In the genomic region with DNA sequence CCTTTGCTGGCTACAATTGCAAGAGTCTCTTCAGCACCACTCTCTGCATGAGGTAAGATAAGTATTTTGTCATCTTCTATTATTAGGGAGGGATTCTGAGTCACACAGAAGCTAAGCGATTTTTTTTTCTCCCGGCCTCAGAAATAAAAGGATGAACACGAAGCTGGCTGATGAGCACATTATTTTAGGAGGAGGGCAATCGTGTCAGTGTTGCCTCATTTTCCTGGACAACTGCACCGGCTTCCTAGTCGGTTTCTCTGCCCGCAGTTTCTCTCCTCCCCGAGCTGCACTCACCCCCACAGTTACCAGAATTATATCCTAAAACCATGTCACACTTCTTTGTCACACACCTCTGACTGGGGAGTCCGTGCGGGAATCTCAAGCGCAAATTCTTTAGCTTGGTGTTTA, we compare ENCODE assay signal across 14 mouse cellular contexts. TPM values are rescaled to one million over a fixed set of nuclear protein-coding genes. Genes with fewer than 3 reads are reported as not detected.
DNase-seq lines count a peak whose midpoint lies in the region; ATAC-seq and TF ChIP-seq lines count a peak whose summit lies in the region.
"Had no signal": no experiment of that assay in that cellular context is flagged by ENCODE, and none has a peak within 500 bp of the region (broad histone marks: within the 10 kb centered on the region; RNA-seq: fewer than 3 reads in every experiment).

No protein-coding gene starts in this region.

- 0 out of 2 replicates have a peak, but pooled peaks cover 2% of the 10 kb centered on the region for H3K4me1 ChIP-seq in lung, embryonic 16.5 days (replicated peaks; ENCODE audit: control insufficient read depth, insufficient read depth, low read length)
- no peaks in the 10 kb centered on the region for H3K4me1 ChIP-seq in cortical plate, adult 2 months (ENCODE audit: control insufficient read depth, insufficient read depth, low read length)
- H3K4me1 ChIP-seq in olfactory bulb, adult 2 months (ENCODE audit: control insufficient read depth, insufficient read depth, low read length) = peaks cover 7% of the 10 kb centered on the region
- no peaks in the 10 kb centered on the region for H3K4me1 ChIP-seq in midbrain, embryonic 15.5 days

- no peak overlapping the region for H3K4me3 ChIP-seq in lung, embryonic 16.5 days (ENCODE audit: low read length)
- H3K4me3 ChIP-seq in cortical plate, adult 2 months (ENCODE audit: insufficient read depth, low read length) = no peak overlapping the region; the same call in 1 of the 2 replicates
- H3K4me3 ChIP-seq in olfactory bulb, adult 2 months (ENCODE audit: insufficient read depth, low read depth, low read length) = peak overlapping the region; percentile 8
- H3K4me3 ChIP-seq in midbrain, embryonic 15.5 days = no peak overlapping the region
- H3K4me3 ChIP-seq: hindbrain, embryonic 13.5 days had no signal

- H3K9me3 ChIP-seq in lung, embryonic 16.5 days (ENCODE audit: control insufficient read depth, low read length) = no peaks in the 10 kb centered on the region
- H3K9me3 ChIP-seq in midbrain, embryonic 15.5 days = no peaks in the 10 kb centered on the region
- H3K9me3 ChIP-seq: hindbrain, embryonic 13.5 days had no signal

- H3K9ac ChIP-seq in lung, embryonic 16.5 days (ENCODE audit: low read length) = no peak overlapping the region
- no peak overlapping the region for H3K9ac ChIP-seq in midbrain, embryonic 15.5 days
- H3K9ac ChIP-seq: hindbrain, embryonic 13.5 days; liver, embryonic 14.5 days had no signal

- H3K27ac ChIP-seq in lung, embryonic 16.5 days (ENCODE audit: low read length) = no peak overlapping the region
- H3K27ac ChIP-seq in cortical plate, adult 2 months (ENCODE audit: insufficient read depth, low read length) = peak overlapping the region; percentile 27; the same call in 1 of the 2 replicates
- H3K27ac ChIP-seq in olfactory bulb, adult 2 months (ENCODE audit: insufficient read depth, low read depth, low read length) = peak overlapping the region; percentile 59; the same call in 1 of the 2 replicates
- no peak overlapping the region for H3K27ac ChIP-seq in midbrain, embryonic 15.5 days
- H3K27ac ChIP-seq: hindbrain, embryonic 13.5 days; liver, embryonic 14.5 days had no signal

- DNase-seq in heart, adult 18-20 months = peak; percentile 37 to 47
- no peak for DNase-seq in heart, postnatal 25 days (ENCODE audit: low spot score)
- DNase-seq in lung, postnatal 14 days = no peak
- DNase-seq in thymus, postnatal 0 days (ENCODE audit: low spot score) = no peak
- DNase-seq: cerebellum, postnatal 36 days; kidney, adult 2 months had no signal

- intact Hi-C loops in heart, postnatal 25 days (cut with DNase I) = no loop called here

- TF ChIP-seq POLR2A in cortical plate, adult 2 months (IDR thresholded peaks at IDR 0.05; ENCODE audit: extremely low read depth, insufficient read depth, low read length) = no peak
- TF ChIP-seq POLR2A in olfactory bulb, adult 2 months (IDR thresholded peaks at IDR 0.05; ENCODE audit: insufficient read depth, low read depth, low read length) = no peak

- no peak for TF ChIP-seq CTCF in cortical plate, adult 2 months (IDR thresholded peaks at IDR 0.05; ENCODE audit: extremely low read depth, insufficient read depth, low read length)
- TF ChIP-seq CTCF in olfactory bulb, adult 2 months (IDR thresholded peaks at IDR 0.05; ENCODE audit: insufficient read depth, low read depth, low read length) = no peak

- WGBS in lung, embryonic 16.5 days = 46% methylated on average over 11 of the region's 11 CpGs
- 21% methylated on average over 11 of the region's 11 CpGs for WGBS in olfactory bulb, adult 2 months
- 71% methylated on average over 11 of the region's 11 CpGs for WGBS in midbrain, embryonic 15.5 days

- H3K27me3 ChIP-seq in lung, embryonic 16.5 days (ENCODE audit: control insufficient read depth, insufficient read depth, low read depth, low read length) = no peaks in the 10 kb centered on the region
- no peaks in the 10 kb centered on the region for H3K27me3 ChIP-seq in midbrain, embryonic 15.5 days (replicated peaks)
- H3K27me3 ChIP-seq: CH12.LX; hindbrain, embryonic 13.5 days had no signal

- H3K4me2 ChIP-seq in lung, embryonic 16.5 days (ENCODE audit: low read depth, low read length) = peak overlapping the region; percentile 19
- no peak overlapping the region for H3K4me2 ChIP-seq in midbrain, embryonic 15.5 days
- H3K4me2 ChIP-seq: hindbrain, embryonic 13.5 days had no signal

- no peak for ATAC-seq in lung, embryonic 16.5 days (ENCODE audit: low read depth)
- ATAC-seq in midbrain, embryonic 15.5 days (replicated peaks) = no peak
- ATAC-seq: midbrain, embryonic 16.5 days had no signal

- no peaks in the 10 kb centered on the region for H3K36me3 ChIP-seq in lung, embryonic 16.5 days (ENCODE audit: control insufficient read depth, insufficient read depth, low read length)
- H3K36me3 ChIP-seq in midbrain, embryonic 15.5 days (replicated peaks) = no peaks in the 10 kb centered on the region
- H3K36me3 ChIP-seq: hindbrain, embryonic 13.5 days had no signal

RNA-seq across cellular contexts. Expression of a gene that starts 12.2 kb away (rescaled TPM):
- 10 to 100 TPM; 14.0 to 16.0 TPM for total RNA-seq in heart, adult 18-20 months (2021)
- total RNA-seq in heart, postnatal 25 days (2021) = 10 to 100 TPM; 18.5 to 19.5 TPM
- 79.3 and 80.3 TPM in 2 replicates for polyA plus RNA-seq in lung, embryonic 16.5 days (2015; fragmentation: Nextera tagmentation; extraction: Ambion mirVana)
- 69.9 and 75.8 TPM in 2 replicates for polyA plus RNA-seq in cortical plate, adult 2 months (2012; rRNA removed)
- polyA plus RNA-seq in olfactory bulb, adult 2 months (2012; ENCODE audit: insufficient read depth, insufficient read length, low replicate concordance, missing spikeins) = not detected in 2 replicates
- 33.7 and 34.4 TPM in 2 replicates for polyA plus RNA-seq in thymus, postnatal 0 days (2015; fragmentation: Nextera tagmentation; extraction: Ambion mirVana)
- 27.0 and 28.3 TPM in 2 replicates for polyA plus RNA-seq in midbrain, embryonic 15.5 days (2015; fragmentation: Nextera tagmentation; extraction: Ambion mirVana)

Comparison
In these comparisons a context has a peak if more than half of its experiments do, and no peak if none do; other contexts are left out.
1. DNase-seq: peak in heart, adult 18-20 months (2 of 2); none in heart, postnatal 25 days (single experiment), lung, postnatal 14 days (single experiment) and thymus, postnatal 0 days (single experiment).
2. H3K27ac ChIP-seq: peak in cortical plate, adult 2 months (single experiment) and olfactory bulb, adult 2 months (single experiment); none in lung, embryonic 16.5 days (single experiment) and midbrain, embryonic 15.5 days (single experiment).